Mouse (Mus musculus): Measurements from ENCODE around the gene Tm4sf20. TPM values are rescaled to one million over a fixed set of nuclear protein-coding genes. Genes with fewer than 3 reads are reported as not detected.

Gene Tm4sf20
- not detected for total RNA-seq (2023)

GRCm38 (mm10) chr1:82768269-82768668 is at the start of gene Tm4sf20:
Tm4sf20 (minus strand) TSS chr1:82768461.

GRCm38 (mm10) chr1:82771022-82771586 is 2.8 kb upstream of the Tm4sf20 start, which contains the start of gene Gm47791:
Gm47791 (minus strand) TSS chr1:82771243.

GRCm38 (mm10) chr1:82724339-82725025 is 43.8 kb downstream of the Tm4sf20 start, which contains the start of gene Mff:
Mff (plus strand) TSS chr1:82724890.

Other genes with a start within 250 kb of the Tm4sf20 start
- gene Col4a4, start 181.6 kb downstream of the Tm4sf20 start, total RNA-seq (2023): not detected
- gene Col4a3, start 181.5 kb downstream of the Tm4sf20 start, total RNA-seq (2023): not detected
- 100 to 1,000 TPM; 110 to 129 TPM for gene Mff, start 43.6 kb downstream of the Tm4sf20 start, total RNA-seq (2023)
- gene Gm47791, start 2.8 kb upstream of the Tm4sf20 start, total RNA-seq (2023): not detected
- gene Agfg1, start 71.0 kb upstream of the Tm4sf20 start, total RNA-seq (2023): 10 to 100 TPM; 56.2 to 56.4 TPM
- 1 to 10 TPM in 1 of 2 experiments, not detected in 1; 2.2 TPM for gene A030005L19Rik, start 144.9 kb upstream of the Tm4sf20 start, total RNA-seq (2023)
- not detected for gene A030014E15Rik, start 156.5 kb upstream of the Tm4sf20 start, total RNA-seq (2023)
- gene Gm6217, start 162.9 kb upstream of the Tm4sf20 start, total RNA-seq (2023): not detected
- gene A030003K21Rik, start 174.9 kb upstream of the Tm4sf20 start, total RNA-seq (2023): not detected
- not detected for gene Gm7544, start 187.6 kb upstream of the Tm4sf20 start, total RNA-seq (2023)
- gene Gm47955, start 191.8 kb upstream of the Tm4sf20 start, total RNA-seq (2023): not detected
- not detected for gene Gm47959, start 232.1 kb upstream of the Tm4sf20 start, total RNA-seq (2023)

Data from B cell, adult 67 days (primary cell).